Mouse (Mus musculus) heart, embryonic 16.5 days (tissue): ENCODE measurements around the gene Lgi1. TPM values are rescaled to one million over a fixed set of nuclear protein-coding genes. Genes with fewer than 3 reads are reported as not detected.

Experiments
- ATAC-seq: fragments of 200-750 bp; cut with Nextera tagmentation; replicated peaks from 2 replicates; pipeline ENCODE4 v1.8.0; 2017; ENCODE audit warnings: moderate number of reproducible peaks; ENCODE audit not compliant: insufficient read depth, low FRiP score; ENCODE audit errors: extremely low read depth
- H3K27ac ChIP-seq: fragments of 300-500 bp; sonication (generic); 2 replicates; pipeline ENCODE4 v1.5.1; 2014; ENCODE audit warnings: mild to moderate bottlenecking, low read length, control low read depth, moderate library complexity
- H3K27me3 ChIP-seq: fragments of 300-500 bp; sonication (generic); 2 replicates; pipeline ENCODE4 v1.6.1; 2014; ENCODE audit warnings: low read length, mixed read lengths; ENCODE audit not compliant: control insufficient read depth, insufficient read depth
- H3K36me3 ChIP-seq: fragments of 300-500 bp; sonication (generic); 2 replicates; pipeline ENCODE4 v1.6.1; 2014; ENCODE audit not compliant: control insufficient read depth, insufficient read depth
- H3K4me1 ChIP-seq: fragments of 300-500 bp; sonication (generic); 2 replicates; pipeline ENCODE4 v1.6.1; 2014; ENCODE audit warnings: low read length, mixed read lengths; ENCODE audit not compliant: control insufficient read depth, insufficient read depth
- H3K4me2 ChIP-seq: fragments of 300-500 bp; sonication (generic); 2 replicates; pipeline ENCODE4 v1.6.1; 2014; ENCODE audit warnings: low read depth, mild to moderate bottlenecking, control low read depth, low read length
- H3K4me3 ChIP-seq: fragments of 300-500 bp; sonication (generic); 2 replicates; pipeline ENCODE4 v1.5.1; 2014; ENCODE audit warnings: mild to moderate bottlenecking, control low read depth, low read length
- H3K9ac ChIP-seq: fragments of 300-500 bp; sonication (generic); 2 replicates; pipeline ENCODE4 v1.6.1; 2014; ENCODE audit warnings: low read length, control low read depth
- H3K9me3 ChIP-seq: fragments of 300-500 bp; sonication (generic); replicated peaks from 2 replicates; pipeline ENCODE4 v1.6.1; 2016; ENCODE audit warnings: low read length; ENCODE audit not compliant: control insufficient read depth
- WGBS: fragments of 180-500 bp; shearing (Covaris S2); extraction: QIAGEN DNeasy Blood & Tissue Kit; methylation state at CpG from one replicate; pipeline ENCODE4 v1.1.7; 2014; 5-methylcytosine and 5-hydroxymethylcytosine counted together
- polyA plus RNA-seq: library from polyadenylated mRNA; unstranded; fragments of >200 nt; fragmentation: Nextera tagmentation; extraction: Ambion mirVana; gene quantifications from 2 replicates; pipeline ENCODE4 v1.2.1, GENCODE M21; 2015

Lgi1 gene
- polyA plus RNA-seq, 1 experiment from 2014 or later, result 0.25 TPM

DNA sequence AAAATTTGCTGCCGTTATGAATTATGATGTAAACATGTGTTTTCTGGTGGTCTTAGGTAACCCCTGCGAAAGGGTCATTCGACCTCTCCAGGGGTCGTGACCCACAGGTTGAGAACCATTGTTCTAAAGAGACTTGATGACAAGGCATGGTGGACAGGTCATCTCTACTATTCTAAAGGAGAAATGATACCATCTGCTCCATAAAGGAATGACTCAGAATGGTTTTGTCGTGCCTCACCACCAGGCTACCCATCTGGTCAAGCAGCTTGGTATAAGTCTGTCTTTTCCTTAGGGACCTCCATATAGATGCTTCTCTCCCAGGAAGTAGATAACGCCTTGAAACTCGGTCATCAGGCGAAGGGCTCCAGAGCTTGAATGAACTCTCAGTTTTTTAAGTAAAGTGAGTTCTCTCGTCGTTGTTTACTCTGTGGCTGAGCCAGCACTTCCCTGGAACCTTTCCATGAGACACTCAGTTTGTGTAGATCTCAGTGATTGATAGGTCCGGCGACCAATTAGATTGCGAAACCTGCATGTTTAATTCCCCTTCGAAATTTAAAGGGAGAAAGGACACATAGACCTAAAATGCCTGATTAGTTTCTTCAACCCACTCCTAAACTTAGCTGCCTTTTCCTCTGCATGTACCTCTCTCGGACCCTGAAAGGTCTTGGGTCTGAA lies 10.5 kb downstream of the Lgi1 start:
- Histone ChIP-seq H3K27ac (no peak overlapping the region), H3K36me3 (no peaks in the 10 kb centered on the region), H3K4me1 (no peaks in the 10 kb centered on the region), H3K27me3 (no peaks in the 10 kb centered on the region), H3K4me2 (no peak overlapping the region), H3K4me3 (no peak overlapping the region), H3K9ac (no peak overlapping the region), H3K9me3 (no peaks in the 10 kb centered on the region)
- ATAC-seq, result no peak
- WGBS, result 74% methylated on average over 15 of the region's 15 CpGs

DNA sequence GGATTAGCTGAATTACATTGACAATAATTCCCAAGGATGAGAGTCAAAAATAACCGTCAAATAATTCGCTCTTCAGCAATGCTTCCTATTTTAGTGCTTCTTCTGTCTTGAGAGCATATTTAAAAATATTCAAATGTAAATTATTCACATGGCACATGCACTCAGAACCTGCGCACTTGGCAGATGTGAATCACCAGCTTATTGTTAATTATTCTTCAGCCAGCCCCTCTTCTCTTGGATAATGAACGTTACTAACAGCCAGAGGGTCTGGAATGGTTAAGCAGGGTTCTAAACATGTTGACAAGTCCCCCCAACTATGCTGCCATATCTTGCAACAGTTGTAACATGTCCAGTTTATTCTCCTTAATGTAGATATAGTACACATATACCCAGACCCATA lies 11.9 kb downstream of the Lgi1 start:
- Histone ChIP-seq H3K9ac (no peak overlapping the region), H3K9me3 (no peaks in the 10 kb centered on the region), H3K27ac (no peak overlapping the region), H3K27me3 (no peaks in the 10 kb centered on the region), H3K36me3 (no peaks in the 10 kb centered on the region), H3K4me1 (no peaks in the 10 kb centered on the region), H3K4me2 (no peak overlapping the region), H3K4me3 (no peak overlapping the region)
- WGBS, result 79% methylated on average over 4 of the region's 4 CpGs
- ATAC-seq, result no peak

GRCm38 (mm10) chr19:38280242-38280641 lies 15.9 kb downstream of the Lgi1 start:
- no peak overlapping the region for H3K4me2 ChIP-seq
- 83% methylated on average over 10 of the region's 10 CpGs for WGBS
- H3K27me3 ChIP-seq, result no peaks in the 10 kb centered on the region
- H3K4me1 ChIP-seq, result no peaks in the 10 kb centered on the region
- H3K36me3 ChIP-seq, result no peaks in the 10 kb centered on the region
- no peaks in the 10 kb centered on the region for H3K9me3 ChIP-seq
- H3K27ac ChIP-seq, result no peak overlapping the region
- no peak overlapping the region for H3K4me3 ChIP-seq
- no peak for ATAC-seq
- no peak overlapping the region for H3K9ac ChIP-seq

DNA sequence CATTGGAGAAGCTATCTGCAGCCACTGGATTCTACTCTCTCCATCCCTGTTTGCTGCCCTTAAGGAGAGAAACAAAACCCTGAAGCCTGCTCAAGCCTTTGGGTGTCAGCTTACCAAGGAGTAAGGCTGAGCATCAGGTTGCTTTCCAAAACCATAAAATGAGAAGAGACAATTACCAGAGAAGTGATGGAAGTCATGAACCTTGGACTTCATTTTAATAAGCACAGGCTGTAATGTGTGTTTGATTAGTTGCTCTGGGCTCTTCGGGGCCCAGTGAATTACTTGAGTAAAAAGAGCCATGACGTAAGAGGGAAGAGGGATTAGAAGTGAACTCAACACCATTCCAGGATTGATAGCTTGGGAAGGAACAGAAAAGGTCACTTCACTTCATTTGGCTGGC lies 18.1 kb downstream of the Lgi1 start:
- WGBS, result 50% methylated on average over 2 of the region's 2 CpGs
- no peaks in the 10 kb centered on the region for H3K4me1 ChIP-seq
- H3K4me3 ChIP-seq, result no peak overlapping the region
- H3K9ac ChIP-seq, result no peak overlapping the region
- H3K27ac ChIP-seq, result no peak overlapping the region
- H3K36me3 ChIP-seq, result no peaks in the 10 kb centered on the region
- no peak for ATAC-seq
- 0 out of 2 replicates have a peak, but pooled peaks cover 2% of the 10 kb centered on the region for H3K9me3 ChIP-seq
- no peak overlapping the region for H3K4me2 ChIP-seq
- no peaks in the 10 kb centered on the region for H3K27me3 ChIP-seq

GRCm38 (mm10) chr19:38288556-38288955 lies 24.2 kb downstream of the Lgi1 start:
- H3K27ac ChIP-seq, result no peak overlapping the region
- no peaks in the 10 kb centered on the region for H3K4me1 ChIP-seq
- 0 out of 2 replicates have a peak, but pooled peaks cover 2% of the 10 kb centered on the region for H3K9me3 ChIP-seq
- no peak overlapping the region for H3K4me3 ChIP-seq
- no peaks in the 10 kb centered on the region for H3K36me3 ChIP-seq
- 74% methylated on average over 6 of the region's 6 CpGs for WGBS
- no peaks in the 10 kb centered on the region for H3K27me3 ChIP-seq
- no peak for ATAC-seq
- H3K4me2 ChIP-seq, result no peak overlapping the region
- no peak overlapping the region for H3K9ac ChIP-seq

DNA sequence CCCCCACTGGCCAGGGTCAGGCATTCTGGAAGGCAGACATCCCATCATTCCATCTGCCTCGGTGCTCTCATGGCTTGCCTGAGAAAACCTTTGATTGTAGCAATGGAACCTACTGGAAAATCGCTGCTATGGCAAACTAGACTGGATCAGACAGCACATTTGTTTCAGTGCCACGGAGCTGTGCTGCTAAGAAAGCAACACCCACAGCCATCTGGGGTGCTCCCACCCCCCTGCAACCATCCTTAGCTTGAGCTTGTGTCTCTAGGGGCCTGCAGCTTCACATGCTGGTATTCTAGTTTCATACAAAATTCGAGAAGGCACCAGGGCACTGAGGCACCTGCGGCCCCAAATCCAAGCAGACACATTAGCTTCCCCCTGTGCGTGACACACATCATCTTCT lies 27.1 kb downstream of the Lgi1 start:
- Histone ChIP-seq H3K36me3 (no peaks in the 10 kb centered on the region), H3K27me3 (no peaks in the 10 kb centered on the region), H3K9ac (no peak overlapping the region), H3K4me2 (no peak overlapping the region), H3K27ac (no peak overlapping the region), H3K4me1 (no peaks in the 10 kb centered on the region), H3K4me3 (no peak overlapping the region), H3K9me3 (no peaks in the 10 kb centered on the region)
- no peak for ATAC-seq
- WGBS, result 76% methylated on average over 6 of the region's 6 CpGs

DNA sequence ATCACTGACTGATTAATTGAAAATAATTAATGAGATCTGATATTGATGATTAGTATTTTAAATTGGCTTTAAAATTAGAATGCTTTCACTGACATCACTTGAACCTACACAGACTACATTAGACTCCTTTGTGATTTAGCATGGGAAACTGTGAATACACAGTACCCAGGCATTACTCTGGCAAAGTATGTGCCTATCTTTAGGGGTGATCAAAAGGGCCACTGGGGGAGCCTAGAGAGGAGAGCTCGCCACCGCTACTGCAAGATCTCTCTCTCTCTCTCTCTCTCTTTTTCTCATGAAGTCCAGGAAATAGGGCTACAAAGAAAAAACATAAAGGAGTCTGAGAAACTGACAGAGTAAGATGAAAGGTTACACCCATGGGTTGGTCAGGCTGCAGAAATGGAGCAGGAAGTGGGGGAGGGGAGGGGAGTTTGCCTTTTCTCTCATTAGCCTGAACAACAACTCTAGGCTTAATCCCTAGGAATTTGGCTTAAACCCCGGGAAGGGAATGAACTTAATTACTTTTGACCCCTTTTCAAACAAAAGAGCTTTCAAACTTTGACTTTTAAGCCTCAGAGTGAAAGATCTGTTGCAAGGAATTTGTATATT lies 33.8 kb downstream of the Lgi1 start:
- H3K27ac ChIP-seq, result no peak overlapping the region
- H3K4me2 ChIP-seq, result no peak overlapping the region
- H3K9ac ChIP-seq, result no peak overlapping the region
- 26% methylated on average over 3 of the region's 3 CpGs for WGBS
- H3K27me3 ChIP-seq, result no peaks in the 10 kb centered on the region
- no peaks in the 10 kb centered on the region for H3K9me3 ChIP-seq
- no peak; the same call in 1 of the 2 replicates for ATAC-seq
- no peaks in the 10 kb centered on the region for H3K4me1 ChIP-seq
- no peak overlapping the region for H3K4me3 ChIP-seq
- no peaks in the 10 kb centered on the region for H3K36me3 ChIP-seq

DNA sequence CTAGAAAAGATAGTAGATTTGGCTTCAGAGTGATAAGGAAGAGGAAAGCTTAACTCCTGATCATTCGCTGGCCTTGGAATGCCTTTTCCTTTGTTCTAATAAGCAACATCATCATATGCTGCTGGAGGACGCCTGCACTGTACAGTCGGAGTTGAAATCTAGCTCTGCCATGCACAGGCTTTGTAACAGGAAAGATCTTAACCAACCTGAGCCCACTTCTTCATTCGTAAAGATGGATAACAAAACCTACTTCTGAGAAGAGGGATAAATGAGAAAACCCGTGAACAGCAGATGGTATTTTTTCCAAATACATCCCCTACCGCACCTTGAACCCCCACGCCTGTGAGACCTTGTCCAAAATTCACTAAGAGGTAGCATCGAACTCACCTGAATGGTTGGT lies 43.8 kb downstream of the Lgi1 start:
- no peaks in the 10 kb centered on the region for H3K4me1 ChIP-seq
- H3K9me3 ChIP-seq, result no peaks in the 10 kb centered on the region
- no peak overlapping the region for H3K27ac ChIP-seq
- no peaks in the 10 kb centered on the region for H3K27me3 ChIP-seq
- no peak overlapping the region for H3K9ac ChIP-seq
- H3K4me2 ChIP-seq, result no peak overlapping the region
- no peak overlapping the region for H3K4me3 ChIP-seq
- WGBS, result 84% methylated on average over 8 of the region's 8 CpGs
- no peak for ATAC-seq
- no peaks in the 10 kb centered on the region for H3K36me3 ChIP-seq

- 70% methylated on average over 7 of the region's 7 CpGs for WGBS
- no peak overlapping the region for H3K9ac ChIP-seq
- no peaks in the 10 kb centered on the region for H3K36me3 ChIP-seq
- no peaks in the 10 kb centered on the region for H3K27me3 ChIP-seq
- ATAC-seq, result no peak
- H3K9me3 ChIP-seq, result no peaks in the 10 kb centered on the region
- no peak overlapping the region for H3K27ac ChIP-seq
- no peak overlapping the region for H3K4me2 ChIP-seq
- H3K4me1 ChIP-seq, result no peaks in the 10 kb centered on the region
- no peak overlapping the region for H3K4me3 ChIP-seq
Measured at GRCm38 (mm10) chr19:38315099-38315498, 50.8 kb downstream of the Lgi1 start.
